ENCODE assay signal across 12 mouse cellular contexts in genomic region chr6:112982241-112982640, GRCm38 (mm10). TPM values are rescaled to one million over a fixed set of nuclear protein-coding genes. Genes with fewer than 3 reads are reported as not detected.
DNase-seq lines count a peak whose midpoint lies in the region; ATAC-seq and TF ChIP-seq lines count a peak whose summit lies in the region.
"Had no signal": no experiment of that assay in that cellular context is flagged by ENCODE, and none has a peak within 500 bp of the region (broad histone marks: within the 10 kb centered on the region; RNA-seq: fewer than 3 reads in every experiment).

No protein-coding gene starts in this region.

- no peak overlapping the region for H3K4me2 ChIP-seq in embryonic facial prominence, embryonic 13.5 days
- H3K4me2 ChIP-seq in embryonic facial prominence, embryonic 15.5 days (replicated peaks), result no peak overlapping the region

- no peaks in the 10 kb centered on the region for H3K36me3 ChIP-seq in embryonic facial prominence, embryonic 13.5 days
- no peaks in the 10 kb centered on the region for H3K36me3 ChIP-seq in embryonic facial prominence, embryonic 10.5 days (replicated peaks)
- H3K36me3 ChIP-seq in ES-Bruce4 (ENCODE audit: control insufficient read depth, insufficient read depth, low read length, poor library complexity, severe bottlenecking), result no peaks in the 10 kb centered on the region
- no peaks in the 10 kb centered on the region for H3K36me3 ChIP-seq in embryonic facial prominence, embryonic 15.5 days

- no peak overlapping the region for H3K4me3 ChIP-seq in embryonic facial prominence, embryonic 13.5 days
- no peak overlapping the region for H3K4me3 ChIP-seq in embryonic facial prominence, embryonic 10.5 days
- no peak overlapping the region for H3K4me3 ChIP-seq in ES-Bruce4 (ENCODE audit: low read depth, low read length)
- no peak overlapping the region for H3K4me3 ChIP-seq in embryonic facial prominence, embryonic 15.5 days (replicated peaks)

- TF ChIP-seq POLR2A in ES-Bruce4 (IDR thresholded peaks at IDR 0.05; ENCODE audit: insufficient read depth, low read length), result no peak

- DNase-seq in embryonic facial prominence, embryonic 10.5 days (ENCODE audit: low spot score), result no peak
- DNase-seq in mesoderm, embryonic 11.5 days (ENCODE audit: low read depth, low spot score), result peak; percentile 15
- no peak for DNase-seq in layer of hippocampus, adult 11-12 months (ENCODE audit: low spot score)
- DNase-seq in layer of hippocampus, adult 9-11 months, result no peak
- DNase-seq: gastrocnemius, postnatal 36 days; liver, postnatal 0 days; spleen, adult 18-20 months; thymus, adult 2 months had no signal

- WGBS in embryonic facial prominence, embryonic 13.5 days, result 27% methylated on average over 7 of the region's 7 CpGs
- WGBS in embryonic facial prominence, embryonic 10.5 days, result 40% methylated on average over 7 of the region's 7 CpGs
- WGBS in embryonic facial prominence, embryonic 15.5 days, result 24% methylated on average over 7 of the region's 7 CpGs

- H3K4me1 ChIP-seq in embryonic facial prominence, embryonic 13.5 days, result no peaks in the 10 kb centered on the region
- H3K4me1 ChIP-seq in embryonic facial prominence, embryonic 10.5 days, result peaks cover 5% of the 10 kb centered on the region
- no peaks in the 10 kb centered on the region for H3K4me1 ChIP-seq in ES-Bruce4 (ENCODE audit: control insufficient read depth, insufficient read depth, low read length)
- H3K4me1 ChIP-seq in embryonic facial prominence, embryonic 15.5 days, result no peaks in the 10 kb centered on the region

- 0 out of 2 replicates have a peak, but pooled peaks have one; percentile 11 for TF ChIP-seq EP300 in ES-Bruce4 (IDR thresholded peaks at IDR 0.05; ENCODE audit: insufficient read depth, low read depth, low read length)

- H3K9me3 ChIP-seq in embryonic facial prominence, embryonic 13.5 days, result no peaks in the 10 kb centered on the region
- no peaks in the 10 kb centered on the region for H3K9me3 ChIP-seq in embryonic facial prominence, embryonic 10.5 days
- no peaks in the 10 kb centered on the region for H3K9me3 ChIP-seq in ES-Bruce4 (replicated peaks; ENCODE audit: control insufficient read depth, insufficient read depth, low read length, poor library complexity, severe bottlenecking)
- no peaks in the 10 kb centered on the region for H3K9me3 ChIP-seq in embryonic facial prominence, embryonic 15.5 days (replicated peaks)

- no peak overlapping the region for H3K9ac ChIP-seq in embryonic facial prominence, embryonic 13.5 days
- H3K9ac ChIP-seq in ES-Bruce4 (ENCODE audit: low read depth, poor library complexity, severe bottlenecking), result no peak overlapping the region
- no peak overlapping the region for H3K9ac ChIP-seq in embryonic facial prominence, embryonic 15.5 days
- H3K9ac ChIP-seq: liver, postnatal 0 days had no signal

- H3K27me3 ChIP-seq in embryonic facial prominence, embryonic 13.5 days, result no peaks in the 10 kb centered on the region
- 0 out of 2 replicates have a peak, but pooled peaks cover 3% of the 10 kb centered on the region for H3K27me3 ChIP-seq in embryonic facial prominence, embryonic 10.5 days (replicated peaks; ENCODE audit: low read depth, poor library complexity, severe bottlenecking)
- H3K27me3 ChIP-seq in ES-Bruce4 (ENCODE audit: control insufficient read depth, insufficient read depth, low read length, poor library complexity, severe bottlenecking), result no peaks in the 10 kb centered on the region
- no peaks in the 10 kb centered on the region for H3K27me3 ChIP-seq in embryonic facial prominence, embryonic 15.5 days

- no peak overlapping the region for H3K27ac ChIP-seq in embryonic facial prominence, embryonic 13.5 days
- no peak overlapping the region for H3K27ac ChIP-seq in embryonic facial prominence, embryonic 10.5 days (replicated peaks)
- no peak overlapping the region for H3K27ac ChIP-seq in ES-Bruce4 (ENCODE audit: insufficient read depth, low read length)
- 0 out of 2 replicates have a peak overlapping the region, but pooled peaks have one; percentile 22 for H3K27ac ChIP-seq in embryonic facial prominence, embryonic 15.5 days (replicated peaks)

- no peak for TF ChIP-seq CTCF in ES-Bruce4 (IDR thresholded peaks at IDR 0.05; ENCODE audit: low read depth, low read length)

- ATAC-seq in embryonic facial prominence, embryonic 13.5 days (ENCODE audit: insufficient number of reproducible peaks, insufficient read depth, low FRiP score, low TSS enrichment, low read depth), result peak; percentile 82; the same call in 1 of the 2 replicates
- ATAC-seq in embryonic facial prominence, embryonic 15.5 days (ENCODE audit: insufficient number of reproducible peaks, low FRiP score, low TSS enrichment, low read depth), result no peak
- ATAC-seq in granulocyte monocyte progenitor cell, adult 5-6 weeks (replicated peaks; ENCODE audit: poor library complexity, severe bottlenecking), result no peak
- ATAC-seq: liver, postnatal 0 days had no signal

RNA-seq across cellular contexts. Expression of gene Srgap3, which starts 35.2 kb away (rescaled TPM):
- polyA plus RNA-seq in embryonic facial prominence, embryonic 13.5 days (2015; fragmentation: Nextera tagmentation; extraction: Ambion mirVana), result 6.5 and 7.1 TPM in 2 replicates
- polyA plus RNA-seq in embryonic facial prominence, embryonic 10.5 days (2016; fragmentation: Nextera tagmentation; extraction: Ambion mirVana), result 8.0 and 10.5 TPM in 2 replicates
- polyA plus RNA-seq in ES-Bruce4 (2011; ENCODE audit: insufficient read depth, insufficient read length, low read depth, missing spikeins), result 7.0 TPM in 2 replicates
- polyA plus RNA-seq in embryonic facial prominence, embryonic 15.5 days (2015; fragmentation: Nextera tagmentation; extraction: Ambion mirVana), result 6.1 and 6.9 TPM in 2 replicates
- total RNA-seq in granulocyte monocyte progenitor cell, adult 5-6 weeks (2014; fragmentation: Nextera tagmentation), result 3.4 and 4.0 TPM in 2 replicates
- 0.88 and 1.8 TPM in 2 replicates for total RNA-seq in granulocyte monocyte progenitor cell, adult 5-6 weeks (2017)
